In the genomic region with DNA sequence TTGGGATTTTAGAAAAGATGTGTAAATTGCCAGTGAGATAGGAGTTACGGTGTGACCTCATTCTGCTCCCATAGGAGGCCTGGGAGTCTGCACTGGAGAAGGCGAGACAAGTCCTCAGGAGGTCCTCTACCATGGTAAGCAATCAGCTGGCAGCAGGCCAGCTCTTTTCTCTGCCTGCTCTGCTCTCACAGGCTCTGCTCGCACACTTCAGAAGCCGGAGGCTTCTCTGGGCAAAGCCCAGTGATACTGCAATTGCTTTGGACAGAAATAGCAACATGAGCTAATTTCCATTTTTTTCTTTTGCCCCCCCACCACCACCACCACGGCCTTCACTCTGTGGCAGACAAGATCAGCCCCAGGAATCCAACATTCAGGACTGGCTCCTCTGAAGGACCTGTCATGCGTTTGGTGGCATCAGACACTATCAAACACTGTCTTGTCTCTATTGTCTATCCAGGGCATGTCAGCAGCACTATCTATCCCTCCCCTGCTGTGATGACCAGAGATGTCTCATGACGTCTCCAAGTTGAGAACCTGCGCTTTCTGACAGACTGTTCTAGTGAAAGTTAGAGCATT, we compare ENCODE assay signal across 8 mouse cellular contexts.
DNase-seq lines count a peak whose midpoint lies in the region; ATAC-seq lines count a peak whose summit lies in the region.

No protein-coding gene starts in this region.

- H3K4me1 ChIP-seq in forebrain, embryonic 12.5 days: peaks cover 12% of the 10 kb centered on the region; the same call in 1 of the 2 replicates
- peaks cover 10% of the 10 kb centered on the region for H3K4me1 ChIP-seq in hindbrain, embryonic 16.5 days (ENCODE audit: control insufficient read depth, insufficient read depth, low read depth, low read length)

- peak; percentile 76; the same call in 1 of the 2 replicates for ATAC-seq in forebrain, embryonic 12.5 days (ENCODE audit: low FRiP score)
- peak; percentile 93 for ATAC-seq in hindbrain, embryonic 16.5 days
- ATAC-seq in megakaryocyte, adult 5-6 weeks (ENCODE audit: poor library complexity, severe bottlenecking): no peak

- 60% methylated on average over 8 of the region's 8 CpGs for WGBS in forebrain, embryonic 12.5 days
- 33% methylated on average over 8 of the region's 8 CpGs for WGBS in hindbrain, embryonic 16.5 days

- H3K27ac ChIP-seq in forebrain, embryonic 12.5 days: no peak overlapping the region
- H3K27ac ChIP-seq in hindbrain, embryonic 16.5 days (ENCODE audit: low read depth, low read length): no peak overlapping the region; the same call in 1 of the 2 replicates

- no peaks in the 10 kb centered on the region for H3K27me3 ChIP-seq in forebrain, embryonic 12.5 days
- no peaks in the 10 kb centered on the region for H3K27me3 ChIP-seq in hindbrain, embryonic 16.5 days (replicated peaks; ENCODE audit: control insufficient read depth, insufficient read depth, low read length)

- peak; percentile 4 to 41 for DNase-seq in adrenal gland, adult (ENCODE audit: inconsistent age in 2 of 2, low spot score in 1 of 2)
- no peak for DNase-seq in adrenal gland, postnatal 4 days (ENCODE audit: low spot score in 2 of 2)
- DNase-seq in NIH3T3 (ENCODE audit: low read depth): peak; percentile 2
- peak; percentile 39 for DNase-seq in lung, postnatal 25 days (ENCODE audit: low spot score)
- no peak for DNase-seq in layer of hippocampus, adult 9-11 months

- no peak overlapping the region for H3K4me2 ChIP-seq in forebrain, embryonic 12.5 days
- no peak overlapping the region for H3K4me2 ChIP-seq in hindbrain, embryonic 16.5 days (ENCODE audit: low read length)

- H3K36me3 ChIP-seq in forebrain, embryonic 12.5 days (replicated peaks): no peaks in the 10 kb centered on the region
- no peaks in the 10 kb centered on the region for H3K36me3 ChIP-seq in hindbrain, embryonic 16.5 days (ENCODE audit: control insufficient read depth, insufficient read depth, low read length)

- H3K9ac ChIP-seq in forebrain, embryonic 12.5 days: no peak overlapping the region
- no peak overlapping the region for H3K9ac ChIP-seq in hindbrain, embryonic 16.5 days (ENCODE audit: low read depth, low read length)

- no peak overlapping the region for H3K4me3 ChIP-seq in forebrain, embryonic 12.5 days (replicated peaks)
- no peak overlapping the region for H3K4me3 ChIP-seq in hindbrain, embryonic 16.5 days (ENCODE audit: low read length)

- no peaks in the 10 kb centered on the region for H3K9me3 ChIP-seq in forebrain, embryonic 12.5 days
- H3K9me3 ChIP-seq in hindbrain, embryonic 16.5 days (ENCODE audit: control insufficient read depth, low read length): no peaks in the 10 kb centered on the region

Comparison
In these comparisons a context has a peak if more than half of its experiments do, and no peak if none do; other contexts are left out.
1. DNase-seq: peak in adrenal gland, adult (2 of 2), NIH3T3 (single experiment) and lung, postnatal 25 days (single experiment); none in adrenal gland, postnatal 4 days (0 of 2) and layer of hippocampus, adult 9-11 months (single experiment).